Mouse (Mus musculus) bone marrow, adult 2 months (tissue): ENCODE results near the gene Socs4.

ENCODE experiments used
- CTCF ChIP-seq: fragments of 200-500 bp; IDR thresholded peaks from 2 replicates; pipeline ENCODE4 v1.5.1; 2011; ENCODE audit warnings: low read length, control low read depth; ENCODE audit not compliant: control insufficient read depth, insufficient read depth
- POLR2A ChIP-seq: fragments of 200-500 bp; IDR thresholded peaks from 2 replicates; pipeline ENCODE4 v1.6.1; 2011; ENCODE audit warnings: low read depth, mild to moderate bottlenecking, control low read depth, low read length, borderline replicate concordance; ENCODE audit not compliant: control insufficient read depth

DNA sequence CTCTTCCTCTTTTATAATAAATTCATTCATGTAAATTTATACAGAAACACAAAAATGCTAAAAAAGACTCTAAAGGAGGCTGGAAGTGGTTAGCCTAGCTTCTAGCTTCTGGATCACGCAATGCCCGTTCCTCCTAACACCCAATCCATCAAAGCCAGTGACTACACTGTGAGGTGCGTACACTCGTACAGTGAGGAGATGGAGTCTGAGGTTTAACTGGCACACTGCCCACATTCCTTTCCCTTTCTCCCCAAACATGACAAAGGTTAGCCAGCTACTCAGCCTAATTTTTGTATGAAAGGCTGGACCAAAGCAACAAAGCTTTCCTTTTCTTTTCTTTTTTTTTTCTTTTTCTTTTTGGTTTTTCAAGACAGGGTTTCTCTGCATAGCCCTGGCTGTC, 34.0 kb upstream of the Socs4 start:
- TF ChIP-seq CTCF: no peak
- no peak for TF ChIP-seq POLR2A
